Mouse (Mus musculus) embryonic facial prominence, embryonic 14.5 days (tissue): ENCODE data around the gene Gpr153. TPM values are rescaled to one million over a fixed set of nuclear protein-coding genes. Genes with fewer than 3 reads are reported as not detected.
A peak's percentile ranks its signal among the peaks of the same experiment; 100 is the strongest.

Experiments used
- ATAC-seq: fragments of 200-750 bp; cut with Nextera tagmentation; 2 replicates; pipeline ENCODE4 v1.8.0; 2017; ENCODE audit warnings: low read depth, moderate number of reproducible peaks, moderate TSS enrichment
- DNase-seq: peaks from one replicate; pipeline ENCODE4 v3.0.0-alpha.2; 2015; ENCODE audit warnings: low spot score
- H3K27ac ChIP-seq: fragments of 300-500 bp; sonication (generic); replicated peaks from 2 replicates; pipeline ENCODE4 v1.5.1; 2014; ENCODE audit warnings: low read depth, mild to moderate bottlenecking, low read length, moderate library complexity
- H3K27me3 ChIP-seq: fragments of 300-500 bp; sonication (generic); replicated peaks from 2 replicates; pipeline ENCODE4 v1.6.1; 2014; ENCODE audit warnings: low read length; ENCODE audit not compliant: control insufficient read depth, insufficient read depth
- H3K36me3 ChIP-seq: fragments of 300-500 bp; sonication (generic); 2 replicates; pipeline ENCODE4 v1.6.1; 2014; ENCODE audit warnings: low read length, mixed read lengths; ENCODE audit not compliant: control insufficient read depth, insufficient read depth
- H3K4me1 ChIP-seq: fragments of 300-500 bp; sonication (generic); 2 replicates; pipeline ENCODE4 v1.6.1; 2014; ENCODE audit warnings: antibody characterized with exemption, low read length; ENCODE audit not compliant: control insufficient read depth, insufficient read depth
- H3K4me2 ChIP-seq: fragments of 300-500 bp; sonication (generic); 2 replicates; pipeline ENCODE4 v1.6.1; 2014; ENCODE audit warnings: low read depth, mild to moderate bottlenecking, low read length, moderate library complexity, mixed read lengths
- H3K4me3 ChIP-seq: fragments of 300-500 bp; sonication (generic); 2 replicates; pipeline ENCODE4 v1.5.1; 2014; ENCODE audit warnings: low read depth, mild to moderate bottlenecking, low read length
- H3K9ac ChIP-seq: fragments of 300-500 bp; sonication (generic); 2 replicates; pipeline ENCODE4 v1.6.1; 2014; ENCODE audit warnings: low read depth, mild to moderate bottlenecking, low read length, moderate library complexity, mixed read lengths
- H3K9me3 ChIP-seq: fragments of 300-500 bp; sonication (generic); 2 replicates; pipeline ENCODE4 v1.6.1; 2016; ENCODE audit warnings: low read length; ENCODE audit not compliant: control insufficient read depth
- whole genome bisulfite sequencing: fragments of 180-500 bp; shearing (Covaris S2); extraction: QIAGEN DNeasy Blood & Tissue Kit; methylation state at CpG from one replicate; pipeline ENCODE4 v1.1.7; 2014; 5-methylcytosine and 5-hydroxymethylcytosine counted together
- polyA plus RNA-seq: library from polyadenylated mRNA; unstranded; fragments of >200 nt; fragmentation: Nextera tagmentation; extraction: Ambion mirVana; gene quantifications from 2 replicates; pipeline ENCODE4 v1.2.1, GENCODE M21; 2014

Gene Gpr153
- polyA plus RNA-seq, 1 experiment from 2014 or later: 40.7 TPM

DNA sequence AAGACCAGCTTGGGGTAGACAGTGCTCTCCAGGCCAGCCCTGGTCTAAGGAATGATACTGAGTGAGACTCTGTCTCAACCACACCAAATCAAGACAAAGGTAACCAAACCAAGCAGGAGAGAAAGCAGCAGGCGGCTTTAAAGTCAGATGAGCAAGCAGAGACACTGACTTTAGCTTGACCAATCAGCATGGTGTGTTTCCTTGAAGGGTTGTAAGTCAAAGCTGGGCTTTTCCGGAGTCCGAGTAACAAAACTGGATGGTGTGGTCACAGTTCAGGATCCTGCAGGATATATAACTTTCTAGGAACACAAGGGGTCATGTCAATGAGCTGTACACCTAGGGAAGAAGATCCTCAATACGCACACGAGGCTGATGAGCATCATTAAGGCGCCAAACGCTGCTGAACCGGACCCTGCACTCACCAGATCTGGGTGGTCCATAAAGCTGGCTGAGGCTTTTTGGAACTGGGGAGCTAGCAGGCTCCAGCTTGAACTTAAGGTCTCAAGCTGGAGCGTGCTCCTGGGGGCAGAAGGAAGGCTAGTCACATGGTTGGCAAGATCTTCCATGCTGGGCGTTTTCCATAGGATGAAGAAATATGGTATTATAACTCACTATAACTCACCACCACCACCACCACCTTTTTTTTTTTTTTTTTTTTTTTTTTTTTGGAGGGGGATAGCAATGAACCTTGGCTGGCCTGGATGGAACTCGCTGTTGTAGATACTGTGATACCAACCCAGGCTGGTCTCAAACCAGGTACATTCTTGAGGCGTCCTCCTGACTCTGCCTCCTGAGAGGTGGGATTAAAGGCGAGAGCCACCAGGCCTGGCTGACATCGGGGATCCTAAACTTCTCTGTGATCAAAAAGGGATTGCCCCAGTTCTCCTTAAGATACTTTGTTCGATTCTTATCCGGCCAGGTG is 50.9 kb downstream of the Gpr153 start:
- ATAC-seq (peak; percentile 13; the same call in 1 of the 2 replicates), DNase-seq (no peak)
- 54% methylated on average over 16 of the region's 16 CpGs for WGBS
- Histone ChIP-seq H3K9me3 (no peaks in the 10 kb centered on the region), H3K4me1 (peaks cover 12% of the 10 kb centered on the region), H3K4me2 (peak overlapping the region; percentile 46), H3K4me3 (peak overlapping the region; percentile 99), H3K36me3 (peaks cover 25% of the 10 kb centered on the region), H3K27ac (no peak overlapping the region; the same call in 1 of the 2 replicates), H3K9ac (peak overlapping the region; percentile 45; the same call in 1 of the 2 replicates), H3K27me3 (no peaks in the 10 kb centered on the region)

DNA sequence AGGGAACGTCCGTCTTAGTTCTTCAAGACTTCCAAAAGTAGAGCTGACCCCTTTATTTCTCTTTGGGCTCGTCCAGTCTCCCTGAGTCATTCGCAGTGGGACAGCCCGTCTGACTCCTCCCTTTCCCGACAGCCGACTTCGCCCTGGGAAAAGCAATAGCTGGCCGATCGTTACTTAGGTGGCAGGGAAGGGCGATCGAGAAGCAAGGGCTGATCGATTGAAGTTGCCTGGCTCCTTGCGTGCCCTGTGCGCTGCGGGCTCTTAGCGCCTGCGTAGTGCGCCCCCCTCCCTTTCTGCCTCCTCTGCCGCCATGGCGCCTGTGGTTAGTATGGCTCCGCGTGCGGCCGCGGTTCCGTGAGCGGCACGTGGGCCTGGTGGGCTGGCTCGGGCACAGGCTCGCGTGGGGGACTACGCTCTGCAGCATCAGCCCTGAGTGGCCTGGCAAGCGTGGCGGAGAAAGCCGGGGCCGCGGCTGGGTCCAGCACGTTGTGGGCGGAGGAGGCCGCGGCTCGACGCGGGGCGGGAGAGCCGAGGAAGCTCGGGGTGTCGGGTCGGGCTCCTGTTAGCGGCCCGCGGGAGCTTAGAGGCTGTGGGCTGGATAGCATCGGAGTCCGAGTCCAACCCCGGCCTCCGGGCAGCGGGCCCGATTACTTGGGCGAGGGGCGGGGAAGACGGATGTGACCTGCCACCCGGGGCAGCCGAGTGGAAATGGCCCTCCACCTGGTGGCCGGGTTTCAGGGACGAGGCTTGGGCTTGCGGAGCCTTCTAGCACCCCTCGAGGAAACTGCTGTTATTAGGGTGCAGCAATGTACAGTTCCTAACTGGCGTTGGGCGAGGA is 51.8 kb downstream of the Gpr153 start, which contains the start of gene Rpl22:
Gene Rpl22, plus strand, starts transcription at position 169 of the 838 bp plus-strand sequence.
- Histone ChIP-seq H3K27me3 (no peaks in the 10 kb centered on the region), H3K4me2 (peak within 1 kb of the TSS; percentile 82), H3K9me3 (no peaks in the 10 kb centered on the region), H3K27ac (peak within 1 kb of the TSS; percentile 77), H3K36me3 (peaks cover 34% of the 10 kb centered on the region), H3K4me3 (peak within 1 kb of the TSS; percentile 99), H3K9ac (peak within 1 kb of the TSS; percentile 98), H3K4me1 (peaks cover 12% of the 10 kb centered on the region)
- 0% methylated on average over 30 of the region's 70 CpGs for whole genome bisulfite sequencing
- ATAC-seq (peak; percentile 98), DNase-seq (peak; percentile 99)

DNA sequence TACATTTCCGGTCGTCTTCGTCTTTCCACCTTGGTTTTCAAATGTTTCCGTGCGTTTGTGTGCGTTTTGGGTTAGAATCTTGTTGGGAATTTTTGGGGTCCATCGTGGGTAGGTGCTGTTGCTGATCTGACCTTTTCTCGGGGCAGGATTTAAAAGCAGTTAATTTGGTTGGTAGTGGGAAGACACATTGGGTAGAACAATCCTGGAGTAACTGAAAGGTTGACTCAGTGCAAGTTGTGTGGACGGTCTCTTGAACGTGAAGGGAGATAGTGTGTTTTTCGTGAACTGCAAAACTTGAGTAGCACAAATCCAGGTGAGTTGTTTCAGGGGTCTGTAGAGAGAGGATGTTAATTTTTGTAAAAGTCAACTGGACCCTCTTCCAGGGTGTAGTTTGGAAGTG is 52.5 kb downstream of the Gpr153 start:
- Histone ChIP-seq H3K4me2 (peak overlapping the region; percentile 82), H3K36me3 (peaks cover 41% of the 10 kb centered on the region), H3K9me3 (no peaks in the 10 kb centered on the region), H3K27ac (peak overlapping the region; percentile 77; the same call in 1 of the 2 replicates), H3K4me3 (peak overlapping the region; percentile 99), H3K9ac (peak overlapping the region; percentile 98), H3K27me3 (no peaks in the 10 kb centered on the region), H3K4me1 (peaks cover 12% of the 10 kb centered on the region)
- DNase-seq (no peak), ATAC-seq (no peak)
- 1% methylated on average over 11 of the region's 11 CpGs for WGBS

DNA sequence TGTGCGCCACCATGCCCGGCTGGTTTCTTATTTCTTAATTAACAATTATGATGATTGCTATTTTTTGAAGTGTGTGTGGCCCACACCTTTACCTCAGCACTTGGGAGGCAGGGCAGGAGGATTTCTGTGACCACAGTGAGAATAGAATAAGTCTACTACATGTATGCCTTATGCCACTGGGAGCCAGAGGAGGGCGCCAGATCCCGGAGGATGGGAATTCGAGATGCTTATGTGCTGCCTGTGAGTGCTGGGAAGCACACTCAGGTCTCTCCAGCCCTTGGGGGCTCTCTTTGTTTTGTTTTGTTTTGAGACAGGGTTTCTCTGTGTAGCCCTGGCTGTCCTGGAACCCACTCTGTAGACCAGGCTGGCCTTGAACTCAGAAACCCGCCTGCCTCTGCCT is 54.7 kb downstream of the Gpr153 start:
- DNase-seq (no peak), ATAC-seq (no peak)
- H3K27me3 ChIP-seq: no peaks in the 10 kb centered on the region
- no peak overlapping the region for H3K9ac ChIP-seq
- H3K4me3 ChIP-seq: no peak overlapping the region
- no peak overlapping the region for H3K4me2 ChIP-seq
- no peak overlapping the region for H3K27ac ChIP-seq
- WGBS: 79% methylated on average over 6 of the region's 6 CpGs
- H3K4me1 ChIP-seq: peaks cover 12% of the 10 kb centered on the region
- peaks cover 60% of the 10 kb centered on the region for H3K36me3 ChIP-seq
- H3K9me3 ChIP-seq: no peaks in the 10 kb centered on the region

DNA sequence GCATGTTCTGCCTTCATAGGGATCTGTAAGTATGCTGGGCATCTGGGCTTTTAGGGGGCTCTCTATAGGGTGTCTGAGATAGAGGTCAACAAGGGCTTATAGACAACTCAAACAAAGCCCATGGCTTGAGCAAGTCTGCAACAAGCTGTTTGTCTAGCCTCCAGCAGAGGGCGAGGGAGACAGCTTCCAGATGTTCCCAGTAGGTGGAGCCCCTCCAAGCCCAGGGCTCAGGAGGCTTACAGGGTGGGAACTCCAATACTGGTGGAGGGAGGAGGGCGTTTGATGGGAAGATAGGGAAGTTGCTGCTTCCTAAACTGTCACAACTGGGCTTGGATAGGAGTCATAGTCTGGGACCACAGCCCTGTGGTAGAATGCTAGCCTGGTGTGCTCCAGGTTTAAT is 58.9 kb downstream of the Gpr153 start:
- no peaks in the 10 kb centered on the region for H3K4me1 ChIP-seq
- DNase-seq: peak; percentile 79
- no peak overlapping the region for H3K4me3 ChIP-seq
- WGBS: 56% methylated on average over 1 of the region's 2 CpGs
- no peaks in the 10 kb centered on the region for H3K9me3 ChIP-seq
- no peak overlapping the region for H3K9ac ChIP-seq
- peak; percentile 73 for ATAC-seq
- peaks cover 77% of the 10 kb centered on the region for H3K36me3 ChIP-seq
- peaks cover 14% of the 10 kb centered on the region; the same call in 1 of the 2 replicates for H3K27me3 ChIP-seq
- H3K27ac ChIP-seq: no peak overlapping the region
- no peak overlapping the region for H3K4me2 ChIP-seq

DNA sequence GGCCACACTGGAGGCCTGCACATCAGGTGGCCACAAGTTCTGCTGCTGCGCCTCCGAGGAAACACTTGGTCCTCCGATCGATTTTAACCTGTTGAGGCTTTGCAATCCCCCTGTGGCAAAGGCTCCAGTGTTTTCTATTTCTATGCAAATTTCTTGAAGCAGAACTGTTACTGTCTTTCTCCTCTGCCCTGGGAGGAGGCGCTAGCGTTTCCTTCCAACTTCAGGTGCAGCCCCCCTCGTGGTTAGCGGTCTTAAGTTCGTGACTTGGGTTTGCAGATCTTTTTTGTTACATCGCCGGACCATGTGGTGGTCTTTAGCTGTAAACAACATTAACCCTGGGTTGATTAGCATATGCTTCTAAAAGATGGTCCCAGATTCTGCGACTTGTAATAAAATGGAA is 59.6 kb downstream of the Gpr153 start:
- no peak for DNase-seq
- Histone ChIP-seq H3K27ac (no peak overlapping the region), H3K27me3 (peaks cover 20% of the 10 kb centered on the region), H3K9me3 (no peaks in the 10 kb centered on the region), H3K9ac (no peak overlapping the region), H3K4me2 (no peak overlapping the region), H3K36me3 (peaks cover 70% of the 10 kb centered on the region), H3K4me3 (no peak overlapping the region), H3K4me1 (no peaks in the 10 kb centered on the region)
- ATAC-seq: no peak
- 91% methylated on average over 12 of the region's 12 CpGs for WGBS

Other genes starting within 250 kb of the Gpr153 start
- 19.0 and 19.9 TPM in 2 replicates for gene Zbtb48, start 246.6 kb upstream of the Gpr153 start, polyA plus RNA-seq
- gene Tas1r1, start 235.7 kb upstream of the Gpr153 start, polyA plus RNA-seq: 1.2 and 1.5 TPM in 2 replicates
- gene Nol9, start 234.9 kb upstream of the Gpr153 start, polyA plus RNA-seq: 25.1 and 26.5 TPM in 2 replicates
- 12.0 and 13.4 TPM in 2 replicates for gene Plekhg5, start 201.7 kb upstream of the Gpr153 start, polyA plus RNA-seq
- gene Tnfrsf25, start 158.3 kb upstream of the Gpr153 start, polyA plus RNA-seq: 0.65 and 1.4 TPM in 2 replicates
- gene Espn, start 121.9 kb upstream of the Gpr153 start, polyA plus RNA-seq: 4.2 and 4.4 TPM in 2 replicates
- 0.25 and 0.43 TPM in 2 replicates for gene Hes2, start 115.4 kb upstream of the Gpr153 start, polyA plus RNA-seq
- gene Acot7, start 96.1 kb upstream of the Gpr153 start, polyA plus RNA-seq: 70.1 and 71.8 TPM in 2 replicates
- not detected in 2 replicates for gene Hes3, start 17.4 kb downstream of the Gpr153 start, polyA plus RNA-seq
- 25.1 and 26.9 TPM in 2 replicates for gene Icmt, start 23.0 kb downstream of the Gpr153 start, polyA plus RNA-seq
- 0.56 and 0.84 TPM in 2 replicates for gene Rnf207, start 44.8 kb downstream of the Gpr153 start, polyA plus RNA-seq
- gene Rpl22, start 51.5 kb downstream of the Gpr153 start, polyA plus RNA-seq: 395 and 470 TPM in 2 replicates
- gene Chd5, start 64.4 kb downstream of the Gpr153 start, polyA plus RNA-seq: 1.4 and 2.0 TPM in 2 replicates
- 3.4 and 4.5 TPM in 2 replicates for gene Nphp4, start 202.5 kb downstream of the Gpr153 start, polyA plus RNA-seq
- 9.2 and 12.1 TPM in 2 replicates for gene Kcnab2, start 203.6 kb downstream of the Gpr153 start, polyA plus RNA-seq